ENCODE assay signal across 8 mouse cellular contexts in genomic region chr6:88465181-88465920, GRCm38 (mm10). TPM values are rescaled to one million over a fixed set of nuclear protein-coding genes. Genes with fewer than 3 reads are reported as not detected.
DNase-seq lines count a peak whose midpoint lies in the region; ATAC-seq lines count a peak whose summit lies in the region.

Gene Ruvbl1, plus strand, starts transcription at chr6:88465409.

- peak; percentile 98 for DNase-seq in MEL-GATA-1-ER (ENCODE audit: extremely low read depth, low read depth)
- peak; percentile 90 for DNase-seq in cerebellum, adult 8-10 months
- peak; percentile 95 for DNase-seq in forelimb bud, embryonic 11.5 days (ENCODE audit: low read depth, low spot score)
- DNase-seq in layer of hippocampus, adult 9-10 months (ENCODE audit: low spot score), result peak; percentile 83
- DNase-seq in ovary, postnatal 10 days (ENCODE audit: low spot score), result peak; percentile 72
- peak; percentile 90 to 91 for DNase-seq in thymus, postnatal 10 days (ENCODE audit: low spot score in 2 of 2)

- ATAC-seq in hematopoietic stem cell, adult 5-6 weeks (replicated peaks in 1 of 2; ENCODE audit: insufficient read depth in 1 of 2, low FRiP score in 2 of 2, low TSS enrichment in 1 of 2, low read depth in 1 of 2, poor library complexity in 2 of 2, severe bottlenecking in 2 of 2), result peak; percentile 98 to 99
- ATAC-seq in lung, embryonic 16.5 days (ENCODE audit: low read depth), result peak; percentile 100

- peak within 1 kb of the TSS; percentile 74 for H3K4me2 ChIP-seq in lung, embryonic 16.5 days (ENCODE audit: low read depth, low read length)

- peak within 1 kb of the TSS; percentile 83 for H3K9ac ChIP-seq in lung, embryonic 16.5 days (ENCODE audit: low read length)

- no peak within 1 kb of the TSS for H3K27ac ChIP-seq in lung, embryonic 16.5 days (ENCODE audit: low read length)

- H3K9me3 ChIP-seq in lung, embryonic 16.5 days (ENCODE audit: control insufficient read depth, low read length), result no peaks in the 10 kb centered on the region

- WGBS in lung, embryonic 16.5 days, result under 1% methylated on average over 37 of the region's 42 CpGs

- peaks cover 10% of the 10 kb centered on the region for H3K4me1 ChIP-seq in lung, embryonic 16.5 days (replicated peaks; ENCODE audit: control insufficient read depth, insufficient read depth, low read length)

- peak within 1 kb of the TSS; percentile 77 for H3K4me3 ChIP-seq in lung, embryonic 16.5 days (ENCODE audit: low read length)

- peaks cover 10% of the 10 kb centered on the region for H3K36me3 ChIP-seq in lung, embryonic 16.5 days (ENCODE audit: control insufficient read depth, insufficient read depth, low read length)

- no peaks in the 10 kb centered on the region for H3K27me3 ChIP-seq in lung, embryonic 16.5 days (ENCODE audit: control insufficient read depth, insufficient read depth, low read depth, low read length)

RNA-seq across cellular contexts. Expression of gene Ruvbl1, which starts in this region (rescaled TPM):
- 154 and 242 TPM in 2 replicates for total RNA-seq in hematopoietic stem cell, adult 5-6 weeks (2017)
- polyA plus RNA-seq in lung, embryonic 16.5 days (2015; fragmentation: Nextera tagmentation; extraction: Ambion mirVana), result 123 and 127 TPM in 2 replicates
